Mouse (Mus musculus) intestine, embryonic 14.5 days (tissue): ENCODE results near the gene Hist1h2bh. TPM values are rescaled to one million over a fixed set of nuclear protein-coding genes. Genes with fewer than 3 reads are reported as not detected.

Experiments used
- ATAC-seq: fragments of 200-750 bp; cut with Nextera tagmentation; replicated peaks from 2 replicates; pipeline ENCODE4 v1.8.0; 2017; ENCODE audit warnings: low read depth, moderate number of reproducible peaks, moderate TSS enrichment, moderate library complexity; ENCODE audit not compliant: low FRiP score, low TSS enrichment
- DNase-seq: peaks from one replicate; pipeline ENCODE4 v3.0.0-alpha.2; 2018; ENCODE audit warnings: low spot score
- H3K27ac ChIP-seq: fragments of 300-500 bp; sonication (generic); 2 replicates; pipeline ENCODE4 v1.5.1; 2014; ENCODE audit warnings: low read depth, mild to moderate bottlenecking, control low read depth
- H3K27me3 ChIP-seq: fragments of 300-500 bp; sonication (generic); replicated peaks from 2 replicates; pipeline ENCODE4 v1.6.1; 2014; ENCODE audit warnings: low read length, control low read depth; ENCODE audit not compliant: control insufficient read depth, insufficient read depth
- H3K36me3 ChIP-seq: fragments of 300-500 bp; sonication (generic); 2 replicates; pipeline ENCODE4 v1.6.1; 2014; ENCODE audit warnings: low read length, control low read depth; ENCODE audit not compliant: control insufficient read depth, insufficient read depth
- H3K4me1 ChIP-seq: fragments of 300-500 bp; sonication (generic); replicated peaks from 2 replicates; pipeline ENCODE4 v1.6.1; 2014; ENCODE audit warnings: low read length, control low read depth, mixed read lengths; ENCODE audit not compliant: control insufficient read depth, insufficient read depth
- H3K4me2 ChIP-seq: fragments of 300-500 bp; sonication (generic); 2 replicates; pipeline ENCODE4 v1.6.1; 2014; ENCODE audit warnings: low read length
- H3K4me3 ChIP-seq: fragments of 300-500 bp; sonication (generic); 2 replicates; pipeline ENCODE4 v1.5.1; 2014; ENCODE audit warnings: low read depth, low read length, control low read depth, mixed read lengths
- H3K9ac ChIP-seq: fragments of 300-500 bp; sonication (generic); 2 replicates; pipeline ENCODE4 v1.6.1; 2014; ENCODE audit warnings: mild to moderate bottlenecking, low read length
- H3K9me3 ChIP-seq: fragments of 300-500 bp; sonication (generic); 2 replicates; pipeline ENCODE4 v1.6.1; 2016; ENCODE audit warnings: low read length, control low read depth; ENCODE audit not compliant: control insufficient read depth
- WGBS: fragments of 180-500 bp; shearing (Covaris S2); extraction: QIAGEN DNeasy Blood & Tissue Kit; methylation state at CpG from one replicate; pipeline ENCODE4 v1.1.7; 2014; 5-methylcytosine and 5-hydroxymethylcytosine counted together
- polyA plus RNA-seq: library from polyadenylated mRNA; unstranded; fragments of >200 nt; fragmentation: Nextera tagmentation; extraction: Ambion mirVana; gene quantifications from 2 replicates; pipeline ENCODE4 v1.2.1, GENCODE M21; 2014

The Hist1h2bh gene
- polyA plus RNA-seq, 1 experiment from 2014 or later: 1.1 TPM

GRCm38 (mm10) chr13:23584331-23584730, 41.1 kb upstream of the Hist1h2bh start:
- Histone ChIP-seq H3K4me3 (peak overlapping the region; percentile 55), H3K4me1 (peaks cover 24% of the 10 kb centered on the region), H3K4me2 (peak overlapping the region; percentile 94), H3K27me3 (no peaks in the 10 kb centered on the region), H3K27ac (peak overlapping the region; percentile 99), H3K9me3 (no peaks in the 10 kb centered on the region), H3K36me3 (no peaks in the 10 kb centered on the region), H3K9ac (peak overlapping the region; percentile 88)
- DNase-seq: peak; percentile 49
- ATAC-seq: no peak

GRCm38 (mm10) chr13:23583387-23584068, 40.3 kb upstream of the Hist1h2bh start:
- peak overlapping the region; percentile 99 for H3K27ac ChIP-seq

GRCm38 (mm10) chr13:23582219-23583056, 39.2 kb upstream of the Hist1h2bh start:
- Histone ChIP-seq H3K36me3 (no peaks in the 10 kb centered on the region), H3K4me2 (peak overlapping the region; percentile 73), H3K9me3 (no peaks in the 10 kb centered on the region), H3K27ac (peak overlapping the region; percentile 99), H3K4me1 (peaks cover 24% of the 10 kb centered on the region), H3K27me3 (no peaks in the 10 kb centered on the region), H3K9ac (peak overlapping the region; percentile 81), H3K4me3 (peak overlapping the region; percentile 46)
- no peak for ATAC-seq
- DNase-seq: peak; percentile 58
- WGBS: 7% methylated on average over 6 of the region's 6 CpGs

More at GRCm38 (mm10) chr13:23583387-23584068, 40.3 kb upstream of the Hist1h2bh start:
- H3K4me2 ChIP-seq: peak overlapping the region; percentile 94
- no peak overlapping the region; the same call in 1 of the 2 replicates for H3K9ac ChIP-seq
- ATAC-seq (no peak), DNase-seq (peak; percentile 51)
- no peak overlapping the region for H3K4me3 ChIP-seq
- H3K36me3 ChIP-seq: no peaks in the 10 kb centered on the region
- no peaks in the 10 kb centered on the region for H3K9me3 ChIP-seq
- peaks cover 24% of the 10 kb centered on the region for H3K4me1 ChIP-seq
- H3K27me3 ChIP-seq: no peaks in the 10 kb centered on the region

- H3K27me3 ChIP-seq: no peaks in the 10 kb centered on the region
- peaks cover 28% of the 10 kb centered on the region for H3K4me1 ChIP-seq
- peak within 1 kb of the TSS; percentile 81 for H3K9ac ChIP-seq
- peak within 1 kb of the TSS; percentile 73 for H3K4me2 ChIP-seq
- no peaks in the 10 kb centered on the region for H3K36me3 ChIP-seq
- peak within 1 kb of the TSS; percentile 46 for H3K4me3 ChIP-seq
- no peaks in the 10 kb centered on the region for H3K9me3 ChIP-seq
- H3K27ac ChIP-seq: peak within 1 kb of the TSS; percentile 99
- ATAC-seq (peak; percentile 88), DNase-seq (peak; percentile 100)
- under 1% methylated on average over 43 of the region's 43 CpGs for WGBS
These were observed 38.4 kb upstream of the Hist1h2bh start, which contains the start of gene Hist1h4d for GRCm38 (mm10) chr13:23581408-23582218. Gene Hist1h4d (plus strand): TSS chr13:23581598.

GRCm38 (mm10) chr13:23577835-23578234, 34.6 kb upstream of the Hist1h2bh start:
- peaks cover 18% of the 10 kb centered on the region for H3K4me1 ChIP-seq
- no peak overlapping the region for H3K4me2 ChIP-seq
- no peak overlapping the region for H3K27ac ChIP-seq
- DNase-seq (peak; percentile 41), ATAC-seq (no peak)
- no peaks in the 10 kb centered on the region for H3K36me3 ChIP-seq
- no peak overlapping the region for H3K4me3 ChIP-seq
- WGBS: 98% methylated on average over 1 of the region's 1 CpGs
- H3K9me3 ChIP-seq: no peaks in the 10 kb centered on the region
- H3K27me3 ChIP-seq: no peaks in the 10 kb centered on the region
- H3K9ac ChIP-seq: no peak overlapping the region

GRCm38 (mm10) chr13:23576906-23577639, 33.9 kb upstream of the Hist1h2bh start:
- no peaks in the 10 kb centered on the region for H3K27me3 ChIP-seq
- H3K36me3 ChIP-seq: no peaks in the 10 kb centered on the region
- H3K4me1 ChIP-seq: peaks cover 14% of the 10 kb centered on the region
- ATAC-seq: no peak
- H3K27ac ChIP-seq: peak overlapping the region; percentile 80
- 31% methylated on average over 6 of the region's 6 CpGs for WGBS
- peak; percentile 49 for DNase-seq
- H3K9me3 ChIP-seq: no peaks in the 10 kb centered on the region
- H3K4me2 ChIP-seq: peak overlapping the region; percentile 80
- H3K9ac ChIP-seq: peak overlapping the region; percentile 86
- H3K4me3 ChIP-seq: peak overlapping the region; percentile 38

GRCm38 (mm10) chr13:23576351-23576881, 33.2 kb upstream of the Hist1h2bh start:
- Histone ChIP-seq H3K9me3 (no peaks in the 10 kb centered on the region), H3K4me2 (peak overlapping the region; percentile 80), H3K27ac (peak overlapping the region; percentile 80), H3K9ac (peak overlapping the region; percentile 86), H3K36me3 (no peaks in the 10 kb centered on the region), H3K4me1 (peaks cover 14% of the 10 kb centered on the region), H3K4me3 (peak overlapping the region; percentile 38), H3K27me3 (no peaks in the 10 kb centered on the region)
- 5% methylated on average over 7 of the region's 7 CpGs for WGBS
- DNase-seq: peak; percentile 74
- ATAC-seq: no peak
